Mouse (Mus musculus) intestine, postnatal 0 days (tissue): ENCODE results near the gene Scgb1b15. TPM values are rescaled to one million over a fixed set of nuclear protein-coding genes. Genes with fewer than 3 reads are reported as not detected.
"Not testable (repeated sequence)": the region's sequence is repeated elsewhere in the genome, so short reads cannot be mapped to it uniquely, and the experiment has no call there.

Experiments used
- ATAC-seq: fragments of 200-750 bp; cut with Nextera tagmentation; 2 replicates; pipeline ENCODE4 v1.8.0; 2017; ENCODE audit warnings: mild to moderate bottlenecking, moderate TSS enrichment, moderate library complexity
- H3K27ac ChIP-seq: fragments of 300-500 bp; sonication (generic); 2 replicates; pipeline ENCODE4 v1.5.1; 2014; ENCODE audit warnings: mild to moderate bottlenecking, low read depth, low read length, moderate library complexity
- H3K27me3 ChIP-seq: fragments of 300-500 bp; sonication (generic); replicated peaks from 2 replicates; pipeline ENCODE4 v1.6.1; 2014; ENCODE audit warnings: low read length, mixed read lengths; ENCODE audit not compliant: control insufficient read depth, insufficient read depth
- H3K36me3 ChIP-seq: fragments of 300-500 bp; sonication (generic); 2 replicates; pipeline ENCODE4 v1.6.1; 2014; ENCODE audit warnings: mild to moderate bottlenecking, moderate library complexity; ENCODE audit not compliant: control insufficient read depth, insufficient read depth
- H3K4me1 ChIP-seq: fragments of 300-500 bp; sonication (generic); replicated peaks from 2 replicates; pipeline ENCODE4 v1.6.1; 2014; ENCODE audit warnings: antibody characterized with exemption, low read length, mixed read lengths; ENCODE audit not compliant: control insufficient read depth, insufficient read depth
- H3K4me2 ChIP-seq: fragments of 300-500 bp; sonication (generic); replicated peaks from 2 replicates; pipeline ENCODE4 v1.6.1; 2014; ENCODE audit warnings: low read depth, mild to moderate bottlenecking, moderate library complexity
- H3K4me3 ChIP-seq: fragments of 300-500 bp; sonication (generic); 2 replicates; pipeline ENCODE4 v1.5.1; 2014; ENCODE audit warnings: low read depth, low read length
- H3K9ac ChIP-seq: fragments of 300-500 bp; sonication (generic); 2 replicates; pipeline ENCODE4 v1.6.1; 2014; ENCODE audit warnings: mild to moderate bottlenecking, low read depth, low read length
- H3K9me3 ChIP-seq: fragments of 300-500 bp; sonication (generic); 2 replicates; pipeline ENCODE4 v1.6.1; 2016; ENCODE audit warnings: mixed run types; ENCODE audit not compliant: control insufficient read depth
- polyA plus RNA-seq: library from polyadenylated mRNA; unstranded; fragments of >200 nt; fragmentation: Nextera tagmentation; extraction: Ambion mirVana; gene quantifications from 2 replicates; pipeline ENCODE4 v1.2.1, GENCODE M21; 2015

Gene Scgb1b15
- not detected in 2 replicates for polyA plus RNA-seq

DNA sequence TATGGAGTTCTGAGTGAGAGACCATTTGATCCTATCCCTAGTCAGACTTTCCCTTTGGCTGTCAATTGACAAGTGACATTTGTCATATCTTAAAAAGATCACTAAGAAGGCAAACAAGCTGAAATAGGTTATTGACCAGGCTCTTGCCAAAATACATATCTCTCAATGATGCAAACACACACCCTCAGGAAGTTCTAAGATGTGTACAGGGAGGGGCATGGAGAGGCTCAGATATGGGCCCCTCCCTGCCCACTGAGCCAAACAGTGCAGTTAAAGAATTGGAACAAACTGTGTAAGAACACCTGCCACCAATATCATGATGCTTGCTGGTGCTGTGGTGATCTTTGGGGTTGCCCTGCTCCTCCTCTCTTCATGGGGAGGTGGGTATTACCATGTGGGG lies at the start of gene Scgb1b15:
Gene Scgb1b15, plus strand, starts transcription at position 301 of the 400 bp plus-strand sequence.
- H3K27ac ChIP-seq, H3K4me1 ChIP-seq, H3K4me2 ChIP-seq, H3K36me3 ChIP-seq, H3K9ac ChIP-seq, H3K27me3 ChIP-seq, H3K4me3 ChIP-seq, H3K9me3 ChIP-seq, ATAC-seq: not testable (repeated sequence)

DNA sequence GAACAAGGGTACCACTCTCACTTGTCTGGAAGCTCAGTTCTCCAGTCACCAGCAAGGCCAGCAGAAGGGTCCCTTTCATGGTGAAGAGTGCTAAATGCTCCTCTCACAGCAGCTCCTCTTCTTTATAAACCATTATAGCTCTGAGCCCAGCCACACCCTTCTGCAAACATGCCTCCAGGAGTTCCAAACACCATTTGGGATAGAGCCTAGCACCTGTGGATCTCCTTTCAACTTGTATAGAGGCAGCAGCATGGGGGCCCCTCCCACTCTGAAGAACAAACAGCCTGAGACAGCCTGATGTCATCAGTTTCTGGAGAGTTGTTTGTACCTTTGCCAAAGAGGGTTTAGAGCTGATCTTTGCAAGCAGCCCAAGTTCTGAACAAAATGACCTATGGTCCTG lies 6.8 kb upstream of the Scgb1b15 start, which contains the start of gene Scgb2b15:
Gene Scgb2b15, minus strand, starts transcription at position 101 of the 400 bp plus-strand sequence.
- H3K4me1 ChIP-seq, H3K9me3 ChIP-seq, H3K27ac ChIP-seq, ATAC-seq, H3K4me2 ChIP-seq, H3K4me3 ChIP-seq, H3K9ac ChIP-seq, H3K27me3 ChIP-seq, H3K36me3 ChIP-seq: not testable (repeated sequence)

Other genes starting within 250 kb of the Scgb1b15 start
- not detected in 2 replicates for gene Scgb2b15, start 6.9 kb upstream of the Scgb1b15 start, polyA plus RNA-seq
- gene Scgb2b17, start 220.0 kb downstream of the Scgb1b15 start, polyA plus RNA-seq = not detected in 2 replicates
- gene Scgb1b17, start 226.9 kb downstream of the Scgb1b15 start, polyA plus RNA-seq = not detected in 2 replicates